Mouse (Mus musculus): ENCODE measurements around the gene Rcl1. TPM values are rescaled to one million over a fixed set of nuclear protein-coding genes. Genes with fewer than 3 reads are reported as not detected.
A peak's percentile ranks its signal among the peaks of the same experiment; 100 is the strongest.

Rcl1 gene
- 26.0 and 27.7 TPM in 2 replicates for polyA plus RNA-seq (2015; fragmentation: Nextera tagmentation; extraction: Ambion mirVana)

DNA sequence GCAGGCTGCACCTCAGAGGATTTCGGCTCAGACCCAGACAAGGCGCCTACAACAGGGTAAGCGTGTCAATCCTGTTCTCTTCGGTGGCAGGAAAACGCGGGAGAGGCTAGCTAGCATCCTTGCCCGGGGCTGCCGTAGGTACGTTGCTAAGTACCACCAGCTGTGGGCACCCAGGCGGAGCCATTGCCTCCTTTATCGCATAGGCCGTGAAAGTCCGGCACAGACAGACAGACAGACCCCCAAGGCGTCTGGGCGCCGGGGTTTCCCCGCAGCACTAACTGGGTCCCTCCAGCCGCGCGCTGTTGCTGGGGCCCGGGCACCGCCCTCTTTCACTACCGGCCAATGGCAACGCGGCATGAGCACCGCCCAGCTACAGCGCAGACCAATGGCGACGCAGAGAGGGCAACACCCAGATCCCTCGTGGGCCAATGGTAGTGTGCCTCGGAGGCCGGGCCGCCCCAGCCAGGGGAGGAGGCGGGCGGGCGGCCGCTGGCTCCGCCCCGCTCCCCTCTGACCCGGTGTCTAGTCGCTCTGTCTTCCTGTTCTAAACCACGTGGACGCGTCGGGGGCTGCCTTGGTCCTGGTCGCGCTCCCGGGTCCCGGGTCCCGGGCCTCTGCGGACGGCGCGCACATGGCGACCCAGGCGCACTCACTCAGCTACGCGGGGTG, at the start of gene Rcl1:
Rcl1 (plus strand) TSS at position 502 of the 669 bp plus-strand sequence.
- under 1% methylated on average over 49 of the region's 58 CpGs for WGBS
- no peak for TF ChIP-seq CTCF (IDR thresholded peaks at IDR 0.05; ENCODE audit: low read depth)
- no peak for TF ChIP-seq EP300 (optimal IDR thresholded peaks at IDR 0.05)
- H3K4me2 ChIP-seq (replicated peaks; ENCODE audit: low read depth) = peak within 1 kb of the TSS; percentile 97
- peak within 1 kb of the TSS; percentile 88 for H3K4me3 ChIP-seq (ENCODE audit: low read depth, low read length)
- peak; percentile 96 for DNase-seq (ENCODE audit: low spot score)
- peak within 1 kb of the TSS; percentile 71 for H3K27ac ChIP-seq (replicated peaks)
- H3K36me3 ChIP-seq (ENCODE audit: control insufficient read depth, insufficient read depth, low read length) = no peaks in the 10 kb centered on the region
- no peaks in the 10 kb centered on the region for H3K27me3 ChIP-seq (ENCODE audit: control insufficient read depth, insufficient read depth, low read length)
- peak within 1 kb of the TSS; percentile 83 for H3K9ac ChIP-seq (ENCODE audit: low read length)
- no peaks in the 10 kb centered on the region; the same call in 1 of the 2 replicates for H3K4me1 ChIP-seq (replicated peaks; ENCODE audit: control insufficient read depth, insufficient read depth)
- ATAC-seq (ENCODE audit: low FRiP score, low TSS enrichment) = peak; percentile 100
- H3K9me3 ChIP-seq (ENCODE audit: control insufficient read depth, low read length) = no peaks in the 10 kb centered on the region

DNA sequence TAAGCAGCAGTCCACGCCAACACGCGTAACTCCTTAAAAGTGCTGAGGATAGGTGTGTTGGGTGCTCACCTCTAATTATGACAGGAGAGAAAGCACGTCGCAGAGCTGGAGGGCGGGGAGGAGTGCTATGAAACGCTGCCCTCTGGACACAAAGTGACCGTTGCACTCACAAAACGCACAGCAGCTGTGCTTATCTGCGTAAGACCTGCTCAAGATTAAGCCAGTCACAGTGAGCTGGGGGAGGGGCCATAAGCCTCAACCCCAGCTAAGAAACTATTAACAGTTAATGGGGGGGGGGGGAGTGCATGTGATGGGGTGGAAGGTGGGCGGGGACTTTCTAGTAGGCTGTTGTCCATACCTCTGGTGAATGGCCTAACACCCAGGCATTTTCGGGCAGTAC, 48.4 kb upstream of the Rcl1 start:
- H3K4me3 ChIP-seq (ENCODE audit: low read depth, low read length) = no peak overlapping the region
- DNase-seq (ENCODE audit: low spot score) = peak; percentile 55
- TF ChIP-seq EP300 (optimal IDR thresholded peaks at IDR 0.05) = no peak
- no peak for TF ChIP-seq CTCF (IDR thresholded peaks at IDR 0.05; ENCODE audit: low read depth)
- no peaks in the 10 kb centered on the region for H3K9me3 ChIP-seq (ENCODE audit: control insufficient read depth, low read length)
- H3K27ac ChIP-seq (replicated peaks) = no peak overlapping the region
- H3K36me3 ChIP-seq (ENCODE audit: control insufficient read depth, insufficient read depth, low read length) = no peaks in the 10 kb centered on the region
- no peak for ATAC-seq (ENCODE audit: low FRiP score, low TSS enrichment)
- 73% methylated on average over 12 of the region's 12 CpGs for WGBS
- no peak overlapping the region for H3K9ac ChIP-seq (ENCODE audit: low read length)
- H3K27me3 ChIP-seq (ENCODE audit: control insufficient read depth, insufficient read depth, low read length) = no peaks in the 10 kb centered on the region
- H3K4me2 ChIP-seq (replicated peaks; ENCODE audit: low read depth) = no peak overlapping the region
- H3K4me1 ChIP-seq (replicated peaks; ENCODE audit: control insufficient read depth, insufficient read depth) = peaks cover 5% of the 10 kb centered on the region; the same call in 1 of the 2 replicates

DNA sequence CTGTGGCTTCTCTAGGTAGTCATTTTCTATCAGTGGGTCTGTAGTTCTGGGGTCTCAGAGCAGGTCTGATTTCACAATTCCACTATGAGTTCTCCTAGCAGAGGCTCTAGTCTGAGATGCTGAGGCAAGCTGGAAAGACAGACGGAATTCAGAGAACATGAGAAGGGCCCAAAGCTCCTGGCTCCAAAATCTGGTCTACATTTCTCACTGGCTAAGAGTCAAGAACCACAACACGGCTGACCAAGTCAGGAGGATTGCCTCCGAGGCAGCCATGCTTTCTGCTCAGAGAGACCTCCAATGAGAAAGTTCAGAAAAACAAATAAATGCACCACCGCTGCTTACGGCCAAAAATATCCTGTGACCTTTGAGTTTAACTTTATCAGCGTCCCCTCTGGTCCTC, 46.6 kb upstream of the Rcl1 start:
- no peaks in the 10 kb centered on the region for H3K36me3 ChIP-seq (ENCODE audit: control insufficient read depth, insufficient read depth, low read length)
- H3K4me2 ChIP-seq (replicated peaks; ENCODE audit: low read depth) = no peak overlapping the region
- H3K27me3 ChIP-seq (ENCODE audit: control insufficient read depth, insufficient read depth, low read length) = no peaks in the 10 kb centered on the region
- DNase-seq (ENCODE audit: low spot score) (no peak), ATAC-seq (ENCODE audit: low FRiP score, low TSS enrichment) (no peak)
- WGBS = 55% methylated on average over 6 of the region's 6 CpGs
- no peaks in the 10 kb centered on the region for H3K9me3 ChIP-seq (ENCODE audit: control insufficient read depth, low read length)
- no peaks in the 10 kb centered on the region for H3K4me1 ChIP-seq (replicated peaks; ENCODE audit: control insufficient read depth, insufficient read depth)
- no peak overlapping the region for H3K4me3 ChIP-seq (ENCODE audit: low read depth, low read length)
- TF ChIP-seq EP300 (optimal IDR thresholded peaks at IDR 0.05) = no peak
- H3K27ac ChIP-seq (replicated peaks) = no peak overlapping the region
- H3K9ac ChIP-seq (ENCODE audit: low read length) = no peak overlapping the region

DNA sequence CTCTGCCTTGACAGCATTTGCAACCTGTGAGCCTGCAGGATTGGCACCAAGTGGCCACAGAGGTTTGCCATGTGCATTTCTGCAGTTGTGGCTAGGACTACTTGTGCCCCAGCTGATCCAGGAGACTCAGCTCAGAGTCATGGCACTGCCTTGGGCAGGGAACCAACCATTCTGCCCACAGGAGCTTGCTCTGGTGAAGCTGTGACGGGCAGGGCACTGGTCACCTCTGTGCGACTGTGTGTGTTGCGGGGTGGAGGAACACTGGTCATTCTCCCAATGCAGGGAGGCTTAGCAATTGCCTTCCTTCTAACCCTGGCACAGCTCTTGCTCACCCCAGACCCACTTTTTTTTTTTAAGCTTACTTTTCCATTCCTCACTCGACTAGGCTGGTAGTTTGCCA, 45.7 kb upstream of the Rcl1 start:
- H3K36me3 ChIP-seq (ENCODE audit: control insufficient read depth, insufficient read depth, low read length) = no peaks in the 10 kb centered on the region
- ATAC-seq (ENCODE audit: low FRiP score, low TSS enrichment) (no peak), DNase-seq (ENCODE audit: low spot score) (no peak)
- H3K27me3 ChIP-seq (ENCODE audit: control insufficient read depth, insufficient read depth, low read length) = no peaks in the 10 kb centered on the region
- TF ChIP-seq EP300 (optimal IDR thresholded peaks at IDR 0.05) (no peak), CTCF (IDR thresholded peaks at IDR 0.05; ENCODE audit: low read depth) (no peak)
- H3K9ac ChIP-seq (ENCODE audit: low read length) = no peak overlapping the region
- no peak overlapping the region for H3K4me3 ChIP-seq (ENCODE audit: low read depth, low read length)
- WGBS = 94% methylated on average over 4 of the region's 4 CpGs
- no peak overlapping the region for H3K27ac ChIP-seq (replicated peaks)
- no peaks in the 10 kb centered on the region for H3K9me3 ChIP-seq (ENCODE audit: control insufficient read depth, low read length)
- no peaks in the 10 kb centered on the region for H3K4me1 ChIP-seq (replicated peaks; ENCODE audit: control insufficient read depth, insufficient read depth)
- no peak overlapping the region for H3K4me2 ChIP-seq (replicated peaks; ENCODE audit: low read depth)

DNA sequence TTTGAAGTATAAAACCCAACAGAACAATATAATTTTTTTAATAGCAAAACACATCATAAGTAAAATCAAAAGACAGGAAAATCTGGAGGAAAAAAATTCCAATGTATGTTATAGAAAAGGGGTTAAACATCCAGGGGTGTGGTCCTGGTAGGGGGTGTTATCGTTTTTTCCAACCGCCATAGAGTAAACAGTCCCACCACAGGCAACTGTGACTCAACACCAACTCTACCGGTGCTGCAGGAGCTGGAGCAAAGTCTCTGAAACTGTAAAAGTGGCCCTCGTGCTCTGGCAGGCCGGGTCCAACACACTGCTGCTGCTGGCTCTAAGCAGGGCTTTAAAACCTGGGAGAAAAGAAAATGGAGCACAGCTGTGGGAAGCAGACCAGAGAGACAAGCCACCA, 42.4 kb upstream of the Rcl1 start:
- H3K27me3 ChIP-seq (ENCODE audit: control insufficient read depth, insufficient read depth, low read length) = no peaks in the 10 kb centered on the region
- ATAC-seq (ENCODE audit: low FRiP score, low TSS enrichment) = no peak
- TF ChIP-seq EP300 (optimal IDR thresholded peaks at IDR 0.05) = no peak
- no peak for TF ChIP-seq CTCF (IDR thresholded peaks at IDR 0.05; ENCODE audit: low read depth)
- H3K4me3 ChIP-seq (ENCODE audit: low read depth, low read length) = no peak overlapping the region
- no peaks in the 10 kb centered on the region for H3K9me3 ChIP-seq (ENCODE audit: control insufficient read depth, low read length)
- WGBS = 42% methylated on average over 5 of the region's 5 CpGs
- H3K9ac ChIP-seq (ENCODE audit: low read length) = no peak overlapping the region
- no peaks in the 10 kb centered on the region for H3K4me1 ChIP-seq (replicated peaks; ENCODE audit: control insufficient read depth, insufficient read depth)
- H3K36me3 ChIP-seq (ENCODE audit: control insufficient read depth, insufficient read depth, low read length) = no peaks in the 10 kb centered on the region
- no peak overlapping the region for H3K27ac ChIP-seq (replicated peaks)
- DNase-seq (ENCODE audit: low spot score) = no peak
- no peak overlapping the region for H3K4me2 ChIP-seq (replicated peaks; ENCODE audit: low read depth)

DNA sequence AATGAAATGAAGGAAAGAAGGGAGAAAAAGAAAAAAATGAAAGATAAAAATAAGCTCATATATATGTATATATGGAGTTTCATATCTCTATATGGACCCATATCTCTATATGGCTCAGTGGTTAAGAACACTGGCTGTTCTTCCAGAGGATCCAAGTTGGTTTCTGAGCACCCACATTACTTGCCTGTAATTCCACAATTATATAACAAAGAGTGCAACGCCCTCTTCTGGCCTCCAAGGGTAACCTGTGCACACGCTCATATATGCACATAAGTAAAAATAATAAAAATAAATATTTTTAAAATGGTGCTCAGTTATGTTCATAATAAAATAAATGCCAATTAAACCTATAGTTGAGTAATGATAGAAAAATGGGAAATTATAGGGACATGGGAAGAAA, 41.5 kb upstream of the Rcl1 start:
- Histone ChIP-seq H3K9ac (ENCODE audit: low read length) (no peak overlapping the region), H3K4me1 (replicated peaks; ENCODE audit: control insufficient read depth, insufficient read depth) (no peaks in the 10 kb centered on the region), H3K4me2 (replicated peaks; ENCODE audit: low read depth) (no peak overlapping the region), H3K27ac (replicated peaks) (no peak overlapping the region), H3K27me3 (ENCODE audit: control insufficient read depth, insufficient read depth, low read length) (no peaks in the 10 kb centered on the region), H3K36me3 (ENCODE audit: control insufficient read depth, insufficient read depth, low read length) (no peaks in the 10 kb centered on the region), H3K4me3 (ENCODE audit: low read depth, low read length) (no peak overlapping the region), H3K9me3 (ENCODE audit: control insufficient read depth, low read length) (no peaks in the 10 kb centered on the region)
- DNase-seq (ENCODE audit: low spot score) (no peak), ATAC-seq (ENCODE audit: low FRiP score, low TSS enrichment) (no peak)
- TF ChIP-seq EP300 (optimal IDR thresholded peaks at IDR 0.05) (no peak), CTCF (IDR thresholded peaks at IDR 0.05; ENCODE audit: low read depth) (peak; percentile 50)
- WGBS = 84% methylated on average over 2 of the region's 2 CpGs
